In the genomic region with DNA sequence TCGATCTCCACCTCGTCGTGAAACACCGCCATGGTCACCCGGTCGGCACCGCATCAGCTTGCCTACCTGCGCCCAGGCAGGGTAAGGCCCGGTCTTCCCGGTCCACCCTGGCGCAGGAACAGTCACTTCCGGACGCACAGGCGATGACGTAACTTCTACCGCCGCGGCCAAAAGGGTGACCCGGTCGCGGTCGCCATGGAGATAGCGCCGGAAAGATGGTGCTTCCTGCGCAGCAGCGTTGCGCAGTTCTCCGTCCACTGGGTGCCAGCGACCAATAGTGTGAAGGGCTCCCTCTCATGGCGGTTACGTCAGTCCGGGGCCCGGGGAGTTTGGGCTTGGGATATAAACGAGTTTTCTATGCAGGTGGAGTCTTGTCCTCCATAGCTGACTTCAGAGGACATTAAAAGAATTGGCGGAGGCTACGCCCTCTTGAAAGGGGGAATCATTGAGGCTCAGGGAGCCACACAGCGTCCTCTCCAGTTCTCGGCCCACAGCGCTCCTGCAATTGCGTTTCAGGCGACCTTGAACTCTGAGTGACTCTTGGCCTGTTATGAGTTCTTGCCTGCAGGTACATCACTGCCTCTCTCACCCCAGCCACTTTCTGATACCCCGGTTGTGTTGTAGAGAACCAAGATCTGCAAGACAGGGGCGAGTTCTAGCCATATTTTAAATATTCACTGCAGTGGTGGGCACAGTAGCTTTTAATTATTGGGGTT, we compare ENCODE assay signal across 8 mouse cellular contexts. TPM values are rescaled to one million over a fixed set of nuclear protein-coding genes. Genes with fewer than 3 reads are reported as not detected.
A peak's percentile ranks its signal among the peaks of the same experiment; 100 is the strongest.
DNase-seq lines count a peak whose midpoint lies in the region; ATAC-seq and TF ChIP-seq lines count a peak whose summit lies in the region.

A gene (minus strand): TSS at position 244 of the 716 bp plus-strand sequence.

- no peak for TF ChIP-seq CTCF in Patski (IDR thresholded peaks at IDR 0.05)

- peak within 1 kb of the TSS; percentile 79 for H3K4me2 ChIP-seq in hindbrain, embryonic 13.5 days

- CTCF ChIA-PET in Patski (lab: Charles Lee), result interaction anchor here (1.3 kb wide), 1 partner anchor 107 kb away, joined by 3 read pairs; no protein-coding TSS in a partner anchor

- POLR2A ChIA-PET in Patski (lab: Charles Lee), result interaction anchor here (0.6 to 1.0 kb wide), 2 partner anchors 22 to 138 kb away, joined by 3 read pairs; no protein-coding TSS in a partner anchor

- H3K27me3 ChIP-seq in Patski, result no peaks in the 10 kb centered on the region
- H3K27me3 ChIP-seq in hindbrain, embryonic 13.5 days, result no peaks in the 10 kb centered on the region

- in situ Hi-C loops in Patski (cut with MboI; ENCODE audit: low pct_unique_long_range_greater_than_20kb), result no loop called here

- no peaks in the 10 kb centered on the region for H3K9me3 ChIP-seq in hindbrain, embryonic 13.5 days

- under 1% methylated on average over 43 of the region's 43 CpGs for WGBS in hindbrain, embryonic 13.5 days

- H3K27ac ChIP-seq in hindbrain, embryonic 13.5 days, result peak within 1 kb of the TSS; percentile 91

- peak within 1 kb of the TSS; percentile 82 for H3K9ac ChIP-seq in hindbrain, embryonic 13.5 days

- DNase-seq in Patski (ENCODE audit: low read depth, low spot score), result peak; percentile 96
- DNase-seq in cerebellum, postnatal 14 days, result peak; percentile 99 to 100
- DNase-seq in frontal cortex, postnatal 14 days (ENCODE audit: low spot score in 2 of 2), result peak; percentile 98 to 99
- peak; percentile 96 to 98 for DNase-seq in layer of hippocampus, postnatal 25 days (ENCODE audit: extremely low spot score in 1 of 2, low spot score in 1 of 2)
- DNase-seq in lung, postnatal 25 days (ENCODE audit: low spot score), result peak; percentile 99
- DNase-seq in retina, embryonic 14.5 days (ENCODE audit: low spot score), result peak; percentile 98
- DNase-seq in thymus, postnatal 4 days, result peak; percentile 95

- ATAC-seq in Patski, result peak; percentile 91
- ATAC-seq in hindbrain, embryonic 13.5 days (ENCODE audit: low FRiP score), result peak; percentile 99

- peak within 1 kb of the TSS; percentile 64 for H3K4me3 ChIP-seq in hindbrain, embryonic 13.5 days

- peaks cover 24% of the 10 kb centered on the region for H3K4me1 ChIP-seq in hindbrain, embryonic 13.5 days (replicated peaks)

- H3K36me3 ChIP-seq in hindbrain, embryonic 13.5 days, result peaks cover 24% of the 10 kb centered on the region

RNA-seq across cellular contexts. Expression of the gene that starts here (rescaled TPM):
- 50.1 TPM for polyA plus RNA-seq in Patski (2021)
- 72.1 and 80.2 TPM in 2 replicates for polyA plus RNA-seq in hindbrain, embryonic 13.5 days (2015; fragmentation: Nextera tagmentation; extraction: Ambion mirVana)
- total RNA-seq in layer of hippocampus, postnatal 25 days (2021), result 10 to 100 TPM; 31.8 to 35.0 TPM

Comparison
In these comparisons a context has a peak if more than half of its experiments do, and no peak if none do; other contexts are left out.
1. Peak in every context shown above with its lines: DNase-seq, ATAC-seq, H3K4me3 ChIP-seq and H3K27ac ChIP-seq.